Mouse (Mus musculus) stomach, embryonic 15.5 days (tissue): ENCODE results near the gene Yeats2. TPM values are rescaled to one million over a fixed set of nuclear protein-coding genes. Genes with fewer than 3 reads are reported as not detected.
"Not testable (repeated sequence)": the region's sequence is repeated elsewhere in the genome, so short reads cannot be mapped to it uniquely, and the experiment has no call there.

ENCODE experiments used
- ATAC-seq: fragments of 200-750 bp; cut with Nextera tagmentation; 2 replicates; pipeline ENCODE4 v1.8.0; 2017; ENCODE audit warnings: low read depth, moderate number of reproducible peaks, moderate TSS enrichment; ENCODE audit not compliant: insufficient read depth, low FRiP score
- H3K27ac ChIP-seq: fragments of 300-500 bp; sonication (generic); 2 replicates; pipeline ENCODE4 v1.5.1; 2015; ENCODE audit warnings: mild to moderate bottlenecking, inconsistent platforms
- H3K27me3 ChIP-seq: fragments of 300-500 bp; sonication (generic); replicated peaks from 2 replicates; pipeline ENCODE4 v1.6.1; 2015; ENCODE audit warnings: inconsistent platforms
- H3K36me3 ChIP-seq: fragments of 300-500 bp; sonication (generic); 2 replicates; pipeline ENCODE4 v1.6.1; 2015; ENCODE audit warnings: inconsistent platforms
- H3K4me1 ChIP-seq: fragments of 300-500 bp; sonication (generic); 2 replicates; pipeline ENCODE4 v1.6.1; 2015; ENCODE audit warnings: inconsistent platforms
- H3K4me2 ChIP-seq: fragments of 300-500 bp; sonication (generic); 2 replicates; pipeline ENCODE4 v1.6.1; 2015; ENCODE audit warnings: mild to moderate bottlenecking, inconsistent platforms
- H3K4me3 ChIP-seq: fragments of 300-500 bp; sonication (generic); replicated peaks from 2 replicates; pipeline ENCODE4 v1.5.1; 2015; ENCODE audit warnings: inconsistent platforms
- H3K9ac ChIP-seq: fragments of 300-500 bp; sonication (generic); 2 replicates; pipeline ENCODE4 v1.6.1; 2015; ENCODE audit warnings: inconsistent platforms
- H3K9me3 ChIP-seq: fragments of 300-500 bp; sonication (generic); 2 replicates; pipeline ENCODE4 v1.6.1; 2016; ENCODE audit warnings: inconsistent platforms
- WGBS: fragments of 180-500 bp; shearing (Covaris S2); methylation state at CpG from one replicate; pipeline ENCODE4 v1.1.7; 2015; 5-methylcytosine and 5-hydroxymethylcytosine counted together
- polyA plus RNA-seq: library from polyadenylated mRNA; unstranded; fragments of >200 nt; fragmentation: Nextera tagmentation; extraction: Ambion mirVana; gene quantifications from 2 replicates; pipeline ENCODE4 v1.2.1, GENCODE M21; 2015

Yeats2 gene
- 24.9 and 30.9 TPM in 2 replicates for polyA plus RNA-seq

GRCm38 (mm10) chr16:20140772-20141531 lies at the start of gene Yeats2:
TSS of gene Yeats2 (plus strand) at chr16:20141063.
- WGBS, result under 1% methylated on average over 66 of the region's 92 CpGs
- no peaks in the 10 kb centered on the region for H3K9me3 ChIP-seq
- H3K4me3 ChIP-seq, result peak within 1 kb of the TSS; percentile 68
- H3K36me3 ChIP-seq, result no peaks in the 10 kb centered on the region
- peak within 1 kb of the TSS; percentile 55 for H3K9ac ChIP-seq
- peak; percentile 94 for ATAC-seq
- H3K4me1 ChIP-seq, result peaks cover 17% of the 10 kb centered on the region
- no peaks in the 10 kb centered on the region for H3K27me3 ChIP-seq
- H3K27ac ChIP-seq, result peak within 1 kb of the TSS; percentile 92
- peak within 1 kb of the TSS; percentile 52 for H3K4me2 ChIP-seq

- H3K9me3 ChIP-seq, result no peaks in the 10 kb centered on the region
- no peaks in the 10 kb centered on the region; the same call in 1 of the 2 replicates for H3K4me1 ChIP-seq
- ATAC-seq, result no peak
Observed at GRCm38 (mm10) chr16:20095966-20096365, 44.9 kb upstream of the Yeats2 start.

DNA sequence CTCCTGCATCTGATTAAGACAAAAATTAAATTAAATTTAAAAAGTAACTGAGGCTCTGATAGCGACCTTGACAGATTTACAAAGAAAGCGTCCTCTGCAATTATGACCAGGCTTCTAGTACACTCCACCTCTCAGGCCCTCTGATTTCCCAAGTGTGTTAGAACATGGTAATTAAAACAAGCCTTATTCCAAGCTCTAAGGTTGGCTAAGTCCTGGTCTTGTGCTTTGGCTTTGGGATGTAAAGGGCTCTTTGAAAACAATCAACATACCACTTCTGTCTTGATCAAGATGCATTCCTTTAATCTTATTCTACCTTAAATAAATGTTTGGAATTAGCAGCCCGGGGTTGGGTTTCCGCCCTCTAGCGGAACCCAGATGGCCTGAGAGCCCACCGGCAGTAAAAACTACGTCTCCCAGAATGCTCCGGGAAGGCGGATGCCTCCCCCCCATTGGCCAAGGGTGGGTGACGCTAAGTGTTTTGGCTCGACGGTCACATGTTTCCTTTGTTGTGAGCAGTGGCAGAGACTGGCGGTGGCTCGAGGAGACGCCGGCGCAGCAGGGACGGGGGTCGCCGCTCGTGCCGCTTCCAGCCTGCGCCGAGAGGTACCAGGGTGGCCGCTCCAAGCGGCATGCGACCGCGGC lies 43.7 kb upstream of the Yeats2 start, which contains the start of gene Klhl24:
Gene Klhl24 (plus strand): TSS at position 474 of the 642 bp plus-strand sequence.
- peak within 1 kb of the TSS; percentile 73 for H3K9ac ChIP-seq
- peak; percentile 91 for ATAC-seq
- under 1% methylated on average over 29 of the region's 29 CpGs for WGBS
- H3K4me3 ChIP-seq, result peak within 1 kb of the TSS; percentile 98
- no peaks in the 10 kb centered on the region; the same call in 1 of the 2 replicates for H3K4me1 ChIP-seq
- peak within 1 kb of the TSS; percentile 97 for H3K27ac ChIP-seq
- no peaks in the 10 kb centered on the region for H3K36me3 ChIP-seq
- H3K27me3 ChIP-seq, result no peaks in the 10 kb centered on the region
- peak within 1 kb of the TSS; percentile 66 for H3K4me2 ChIP-seq
- no peaks in the 10 kb centered on the region for H3K9me3 ChIP-seq

More at GRCm38 (mm10) chr16:20095966-20096365, 44.9 kb upstream of the Yeats2 start:
- H3K36me3 ChIP-seq, result no peaks in the 10 kb centered on the region
- no peak overlapping the region for H3K4me3 ChIP-seq
- no peak overlapping the region for H3K9ac ChIP-seq
- 75% methylated on average over 2 of the region's 2 CpGs for WGBS
- H3K27ac ChIP-seq, result no peak overlapping the region
- no peaks in the 10 kb centered on the region for H3K27me3 ChIP-seq
- no peak overlapping the region for H3K4me2 ChIP-seq

DNA sequence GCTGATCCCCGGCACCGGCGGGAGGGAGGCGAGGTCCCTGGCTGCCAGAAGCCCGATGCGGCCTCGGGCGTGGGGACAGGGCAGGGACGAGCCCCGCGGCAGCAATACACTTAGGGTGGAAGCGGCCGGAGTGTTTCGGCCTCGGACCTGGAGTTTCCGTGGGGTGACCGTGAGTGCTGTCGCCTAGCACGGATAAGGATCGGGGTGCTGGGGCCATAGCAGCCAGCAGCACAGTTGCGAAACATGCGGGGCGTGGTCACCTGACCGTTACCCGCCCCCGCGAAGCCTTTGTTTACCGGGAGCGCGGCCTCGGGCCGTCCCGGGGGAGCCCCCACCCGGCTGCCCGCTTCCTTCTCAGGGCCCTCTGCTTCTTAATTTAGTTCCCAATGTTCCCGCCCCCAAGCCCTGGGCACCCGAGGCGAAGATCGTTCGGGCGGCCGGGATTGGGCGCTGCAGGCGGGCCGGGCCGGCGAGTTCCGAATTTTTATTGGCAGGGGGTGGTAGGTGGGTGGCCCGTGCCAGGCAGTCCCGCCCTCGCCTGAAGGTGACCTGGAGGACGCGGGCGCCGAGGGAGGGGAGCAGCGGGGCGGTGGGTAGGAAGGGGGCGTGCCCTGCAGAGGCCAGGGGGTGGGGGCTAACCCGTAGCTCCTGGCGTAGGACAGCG lies 43.0 kb upstream of the Yeats2 start:
- Histone ChIP-seq H3K4me2 (peak overlapping the region; percentile 66), H3K27ac (peak overlapping the region; percentile 97), H3K9ac (peak overlapping the region; percentile 73), H3K4me3 (peak overlapping the region; percentile 98), H3K9me3 (no peaks in the 10 kb centered on the region), H3K36me3 (no peaks in the 10 kb centered on the region), H3K27me3 (no peaks in the 10 kb centered on the region), H3K4me1 (no peaks in the 10 kb centered on the region; the same call in 1 of the 2 replicates)
- 0% methylated on average over 60 of the region's 61 CpGs for WGBS
- ATAC-seq, result peak; percentile 95

DNA sequence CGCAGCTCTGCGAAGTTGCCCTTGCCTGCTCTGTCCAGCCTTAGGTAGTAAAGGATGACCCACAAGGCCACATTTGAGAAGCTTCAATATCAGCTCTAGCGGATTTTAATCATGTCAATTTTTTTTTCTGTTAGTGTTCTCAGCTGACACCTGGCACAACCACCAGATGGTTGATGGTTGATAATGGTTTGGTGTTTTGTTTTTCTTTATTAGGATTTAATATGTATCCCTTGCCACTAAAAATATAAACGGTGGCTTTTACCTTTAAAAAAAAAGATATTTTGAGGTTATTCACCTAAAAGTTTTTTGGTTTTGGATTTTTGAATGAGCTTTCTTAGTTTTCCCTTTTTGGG lies 42.5 kb upstream of the Yeats2 start:
- H3K27ac ChIP-seq, result peak overlapping the region; percentile 97
- H3K27me3 ChIP-seq, result no peaks in the 10 kb centered on the region
- H3K9me3 ChIP-seq, result 0 out of 2 replicates have a peak, but pooled peaks cover under 1% of the 10 kb centered on the region
- H3K4me1 ChIP-seq, result no peaks in the 10 kb centered on the region; the same call in 1 of the 2 replicates
- ATAC-seq, result no peak
- peak overlapping the region; percentile 73; the same call in 1 of the 2 replicates for H3K9ac ChIP-seq
- WGBS, result 10% methylated on average over 4 of the region's 4 CpGs
- H3K4me2 ChIP-seq, result peak overlapping the region; percentile 66
- H3K4me3 ChIP-seq, result peak overlapping the region; percentile 98
- H3K36me3 ChIP-seq, result peaks cover 3% of the 10 kb centered on the region

DNA sequence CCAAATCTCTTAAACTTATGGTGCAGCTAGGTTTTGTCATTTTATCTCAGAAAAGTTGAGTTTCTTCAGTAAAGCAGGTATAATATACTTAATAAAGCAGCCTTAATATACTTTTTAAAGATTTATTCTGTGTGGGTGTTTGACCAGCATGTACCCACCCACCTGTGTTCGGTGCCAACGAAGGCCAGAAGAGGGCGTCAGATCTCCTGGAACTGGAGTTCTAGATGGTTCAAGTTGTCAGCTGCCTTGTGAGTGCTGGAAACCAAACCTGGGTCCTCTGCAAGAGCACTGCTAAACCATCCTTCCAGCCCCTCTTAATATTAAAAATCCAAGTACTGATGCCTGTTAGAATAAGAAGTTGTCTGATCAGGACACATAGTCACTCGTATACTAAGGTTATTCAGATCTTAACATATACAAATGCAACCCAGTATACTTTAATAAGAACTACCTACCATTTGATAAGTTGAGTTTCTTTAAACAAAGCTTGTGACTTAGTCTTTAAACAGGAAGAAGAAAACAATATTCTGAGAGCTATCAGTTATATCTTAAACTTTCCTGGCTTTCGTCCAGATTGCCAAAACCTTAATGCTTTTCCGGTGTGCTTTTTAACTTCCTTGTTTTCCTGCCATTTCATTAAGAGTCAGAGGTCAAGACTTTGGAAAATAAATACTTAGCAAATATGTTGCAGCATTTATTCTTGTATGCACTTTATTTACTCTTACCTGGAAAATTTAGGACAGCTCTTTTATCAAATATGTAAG lies 41.8 kb upstream of the Yeats2 start:
- H3K27me3 ChIP-seq, result no peaks in the 10 kb centered on the region
- no peak overlapping the region for H3K4me3 ChIP-seq
- H3K4me2 ChIP-seq, result peak overlapping the region; percentile 66; the same call in 1 of the 2 replicates
- WGBS, result 82% methylated on average over 6 of the region's 6 CpGs
- no peak for ATAC-seq
- H3K9ac ChIP-seq, result no peak overlapping the region
- peaks cover 10% of the 10 kb centered on the region for H3K36me3 ChIP-seq
- H3K27ac ChIP-seq, result no peak overlapping the region
- no peaks in the 10 kb centered on the region; the same call in 1 of the 2 replicates for H3K4me1 ChIP-seq
- H3K9me3 ChIP-seq, result 0 out of 2 replicates have a peak, but pooled peaks cover 7% of the 10 kb centered on the region

DNA sequence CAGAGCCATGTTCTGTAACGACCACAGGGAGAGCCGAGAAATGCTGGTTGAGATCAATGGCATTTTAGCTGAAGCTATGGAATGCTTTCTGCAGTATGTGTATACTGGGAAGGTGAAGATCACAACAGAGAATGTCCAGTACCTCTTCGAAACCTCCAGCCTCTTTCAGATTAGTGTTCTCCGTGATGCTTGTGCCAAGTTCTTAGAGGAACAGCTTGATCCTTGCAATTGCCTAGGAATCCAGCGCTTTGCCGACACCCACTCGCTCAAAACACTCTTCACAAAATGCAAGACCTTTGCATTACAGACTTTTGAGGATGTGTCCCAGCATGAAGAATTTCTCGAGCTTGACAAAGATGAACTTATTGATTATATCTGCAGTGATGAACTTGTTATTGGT lies 33.9 kb upstream of the Yeats2 start:
- Histone ChIP-seq H3K9me3 (0 out of 2 replicates have a peak, but pooled peaks cover 7% of the 10 kb centered on the region), H3K27ac (no peak overlapping the region), H3K9ac (no peak overlapping the region), H3K27me3 (no peaks in the 10 kb centered on the region), H3K4me1 (no peaks in the 10 kb centered on the region), H3K36me3 (peaks cover 27% of the 10 kb centered on the region), H3K4me2 (no peak overlapping the region), H3K4me3 (no peak overlapping the region)
- ATAC-seq, result no peak
- WGBS, result 87% methylated on average over 8 of the region's 8 CpGs

DNA sequence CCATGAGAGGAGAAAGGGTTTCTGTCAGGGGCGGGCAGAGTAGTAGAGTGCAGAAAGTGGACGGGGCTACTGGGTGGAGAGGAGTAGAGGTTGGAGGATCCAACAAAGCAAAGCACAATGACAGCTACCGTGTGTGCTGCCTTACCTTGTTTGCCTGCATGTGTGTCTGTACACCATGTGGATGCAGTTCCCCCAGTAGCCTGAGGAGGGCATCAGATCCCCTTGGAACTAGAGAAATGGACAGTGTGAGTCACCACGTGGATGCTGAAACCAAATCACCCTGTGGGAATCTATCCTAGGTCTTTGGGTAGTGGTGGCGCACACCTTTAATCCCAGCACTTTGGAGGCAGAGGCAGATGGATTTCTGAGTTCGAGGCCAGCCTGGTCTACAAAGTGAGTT lies 31.9 kb upstream of the Yeats2 start:
- Histone ChIP-seq H3K4me1 (no peaks in the 10 kb centered on the region), H3K4me2 (no peak overlapping the region), H3K9me3 (no peaks in the 10 kb centered on the region), H3K9ac (no peak overlapping the region), H3K36me3 (peaks cover 19% of the 10 kb centered on the region), H3K4me3 (no peak overlapping the region), H3K27me3 (no peaks in the 10 kb centered on the region), H3K27ac (no peak overlapping the region)
- 94% methylated on average over 6 of the region's 6 CpGs for WGBS
- ATAC-seq, result no peak

GRCm38 (mm10) chr16:20112649-20113048 lies 28.2 kb upstream of the Yeats2 start:
- 67% methylated on average over 2 of the region's 2 CpGs for WGBS
- Histone ChIP-seq H3K9me3 (no peaks in the 10 kb centered on the region), H3K4me3 (no peak overlapping the region), H3K36me3 (peaks cover 9% of the 10 kb centered on the region), H3K9ac (no peak overlapping the region), H3K27ac (no peak overlapping the region), H3K4me2 (no peak overlapping the region), H3K27me3 (no peaks in the 10 kb centered on the region), H3K4me1 (no peaks in the 10 kb centered on the region)
- no peak for ATAC-seq

DNA sequence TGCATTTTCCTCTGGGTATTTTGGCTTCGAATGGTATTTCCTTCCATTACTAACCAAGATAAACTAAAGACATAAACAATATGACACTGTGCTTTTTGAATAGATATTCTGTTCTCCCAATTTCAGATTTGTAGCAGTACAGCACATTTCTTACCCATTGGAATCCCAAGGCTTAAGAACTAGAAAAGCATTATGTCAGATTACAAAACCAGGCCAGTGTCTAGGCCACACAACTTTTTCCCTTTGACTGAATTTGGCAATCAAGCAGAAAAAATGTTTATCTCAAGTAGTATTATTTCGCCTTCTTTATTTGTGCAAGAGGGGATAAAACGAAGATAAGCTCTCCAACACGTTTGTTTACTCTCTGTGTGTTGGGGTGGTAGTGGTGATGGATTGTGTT lies 24.8 kb upstream of the Yeats2 start:
- Histone ChIP-seq H3K4me1 (no peaks in the 10 kb centered on the region), H3K9me3 (no peaks in the 10 kb centered on the region), H3K27ac (no peak overlapping the region), H3K27me3 (no peaks in the 10 kb centered on the region), H3K36me3 (peaks cover 8% of the 10 kb centered on the region; the same call in 1 of the 2 replicates), H3K9ac (no peak overlapping the region), H3K4me2 (no peak overlapping the region), H3K4me3 (no peak overlapping the region)
- no peak for ATAC-seq
- WGBS, result 49% methylated on average over 4 of the region's 4 CpGs

DNA sequence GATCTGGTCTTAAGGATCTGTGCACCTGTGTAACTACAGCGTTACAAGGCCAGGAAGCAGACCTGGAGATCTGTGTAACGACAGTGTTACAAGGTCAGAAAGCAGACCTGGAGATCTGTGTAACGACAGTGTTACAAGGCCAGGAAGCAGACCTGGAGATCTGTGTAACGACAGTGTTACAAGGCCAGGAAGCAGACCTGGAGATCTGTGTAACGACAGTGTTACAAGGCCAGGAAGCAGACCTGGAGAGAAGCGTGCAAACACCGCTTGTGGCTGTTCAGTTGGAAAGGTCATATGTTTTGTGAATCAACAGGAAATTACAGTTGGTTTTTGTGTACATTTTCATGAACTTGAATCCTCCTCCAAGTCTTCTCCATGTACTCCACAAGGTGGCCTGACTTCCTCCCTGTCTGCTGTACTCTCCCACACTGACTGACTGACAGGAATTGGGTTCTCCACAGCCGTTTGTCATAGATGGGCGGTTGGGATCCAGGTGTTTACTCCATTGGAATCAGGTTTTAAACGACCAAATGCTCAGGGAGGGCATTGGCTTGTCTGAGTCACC lies 14.5 kb upstream of the Yeats2 start:
- not testable (repeated sequence) for H3K4me2 ChIP-seq, H3K4me1 ChIP-seq, H3K9me3 ChIP-seq, H3K27ac ChIP-seq, H3K9ac ChIP-seq, H3K4me3 ChIP-seq, ATAC-seq, H3K27me3 ChIP-seq, H3K36me3 ChIP-seq
- 76% methylated on average over 10 of the region's 10 CpGs for WGBS
